Mouse (Mus musculus) C2C12 (cell line): ENCODE measurements at regions not wholly inside any gene's neighbourhood (a gene's known extent, or its start where the extent isn't known, plus 50 kb on each side); places are given as distances from the start of the nearest gene placed in this dataset.

ENCODE experiments used
- CEBPB ChIP-seq: IDR thresholded peaks from one replicate; pipeline ENCODE4 v1.6.1; 2011; ENCODE audit warnings: low read depth, mild to moderate bottlenecking, control low read depth, moderate library complexity
- CTCF ChIP-seq: IDR thresholded peaks from one replicate; pipeline ENCODE4 v1.5.1; 2011; ENCODE audit not compliant: control insufficient read depth, insufficient read depth, insufficient read length
- FOSL1 ChIP-seq: IDR thresholded peaks from one replicate; pipeline ENCODE4 v1.8.0; 2011; ENCODE audit warnings: mild to moderate bottlenecking, low read length; ENCODE audit not compliant: poor library complexity, insufficient read depth, severe bottlenecking
- MAX ChIP-seq: IDR thresholded peaks from one replicate; pipeline ENCODE4 v1.6.1; 2011; ENCODE audit warnings: mild to moderate bottlenecking, control low read depth
- MYOD1 ChIP-seq: IDR thresholded peaks from one replicate; pipeline ENCODE4 v1.6.1; 2011; ENCODE audit warnings: low read depth; ENCODE audit not compliant: control insufficient read depth, insufficient read length
- MYOG ChIP-seq: IDR thresholded peaks from one replicate; pipeline ENCODE4 v1.6.1; 2011; ENCODE audit not compliant: control insufficient read depth, insufficient read length; ENCODE audit errors: extremely low read depth

- TF ChIP-seq CTCF (no peak), MAX (no peak), MYOD1 (peak; percentile 15), CEBPB (no peak), MYOG (no peak), FOSL1 (no peak)
These were observed 112.1 kb upstream of the Fmo9 start for GRCm38 (mm10) chr1:166793717-166794081.
